In genomic region chrX:52453445-52454182, GRCm38 (mm10) we compare ENCODE assay signal across 8 mouse cellular contexts.
DNase-seq lines count a peak whose midpoint lies in the region; ATAC-seq lines count a peak whose summit lies in the region.

No protein-coding gene starts in this region.

- H3K27ac ChIP-seq in hindbrain, embryonic 14.5 days: no peak overlapping the region

- no peaks in the 10 kb centered on the region for H3K36me3 ChIP-seq in hindbrain, embryonic 14.5 days (replicated peaks; ENCODE audit: control insufficient read depth, insufficient read depth)

- no peak overlapping the region for H3K9ac ChIP-seq in hindbrain, embryonic 14.5 days

- H3K27me3 ChIP-seq in hindbrain, embryonic 14.5 days (ENCODE audit: control insufficient read depth, insufficient read depth, low read length): peaks cover 3% of the 10 kb centered on the region; the same call in 1 of the 2 replicates

- 15% methylated on average over 6 of the region's 6 CpGs for WGBS in hindbrain, embryonic 14.5 days

- H3K9me3 ChIP-seq in hindbrain, embryonic 14.5 days (ENCODE audit: control insufficient read depth, low read length): no peaks in the 10 kb centered on the region

- peak; percentile 90; the same call in 1 of the 2 replicates for ATAC-seq in hindbrain, embryonic 14.5 days (ENCODE audit: low FRiP score)
- peak; percentile 91 for ATAC-seq in megakaryocyte, adult 5-6 weeks (ENCODE audit: poor library complexity, severe bottlenecking)

- DNase-seq in NIH3T3 (ENCODE audit: low read depth): peak; percentile 74
- DNase-seq in cerebellum, adult 9-11 months: peak; percentile 28
- DNase-seq in frontal cortex, postnatal 14 days (ENCODE audit: low spot score in 2 of 2): peak; percentile 28 to 66
- DNase-seq in hindbrain, embryonic 14.5 days (ENCODE audit: low spot score): peak; percentile 80
- peak; percentile 29 to 61 for DNase-seq in layer of hippocampus, postnatal 25 days (ENCODE audit: extremely low spot score in 1 of 2, low spot score in 1 of 2)
- DNase-seq in right cerebral cortex, postnatal 14 days: peak; percentile 61
- peak; percentile 28 to 62 for DNase-seq in urinary bladder, postnatal 36 days (ENCODE audit: low spot score in 2 of 2)

- H3K4me1 ChIP-seq in hindbrain, embryonic 14.5 days (replicated peaks; ENCODE audit: control insufficient read depth, insufficient read depth, low read length): no peaks in the 10 kb centered on the region

- H3K4me2 ChIP-seq in hindbrain, embryonic 14.5 days (replicated peaks): peak overlapping the region; percentile 21

- H3K4me3 ChIP-seq in hindbrain, embryonic 14.5 days (replicated peaks; ENCODE audit: low read length): no peak overlapping the region

Comparison
In these comparisons a context has a peak if more than half of its experiments do, and no peak if none do; other contexts are left out.
1. DNase-seq: peak in every context shown above with its lines; median percentile 80 in hindbrain, embryonic 14.5 days; 74 in NIH3T3; 61 in right cerebral cortex, postnatal 14 days; 47 in frontal cortex, postnatal 14 days; 45 in layer of hippocampus, postnatal 25 days; 45 in urinary bladder, postnatal 36 days; 28 in cerebellum, adult 9-11 months.